Mouse (Mus musculus): ENCODE data around the gene Eif4e3. TPM values are rescaled to one million over a fixed set of nuclear protein-coding genes. Genes with fewer than 3 reads are reported as not detected.
A peak's percentile ranks its signal among the peaks of the same experiment; 100 is the strongest.

Gene Eif4e3
- total RNA-seq (2014; rRNA removed; ENCODE audit: low replicate concordance) (15.4 and 18.9 TPM in 2 replicates), polyA plus RNA-seq (2015; fragmentation: Nextera tagmentation; extraction: Ambion mirVana) (18.9 and 21.7 TPM in 2 replicates)

DNA sequence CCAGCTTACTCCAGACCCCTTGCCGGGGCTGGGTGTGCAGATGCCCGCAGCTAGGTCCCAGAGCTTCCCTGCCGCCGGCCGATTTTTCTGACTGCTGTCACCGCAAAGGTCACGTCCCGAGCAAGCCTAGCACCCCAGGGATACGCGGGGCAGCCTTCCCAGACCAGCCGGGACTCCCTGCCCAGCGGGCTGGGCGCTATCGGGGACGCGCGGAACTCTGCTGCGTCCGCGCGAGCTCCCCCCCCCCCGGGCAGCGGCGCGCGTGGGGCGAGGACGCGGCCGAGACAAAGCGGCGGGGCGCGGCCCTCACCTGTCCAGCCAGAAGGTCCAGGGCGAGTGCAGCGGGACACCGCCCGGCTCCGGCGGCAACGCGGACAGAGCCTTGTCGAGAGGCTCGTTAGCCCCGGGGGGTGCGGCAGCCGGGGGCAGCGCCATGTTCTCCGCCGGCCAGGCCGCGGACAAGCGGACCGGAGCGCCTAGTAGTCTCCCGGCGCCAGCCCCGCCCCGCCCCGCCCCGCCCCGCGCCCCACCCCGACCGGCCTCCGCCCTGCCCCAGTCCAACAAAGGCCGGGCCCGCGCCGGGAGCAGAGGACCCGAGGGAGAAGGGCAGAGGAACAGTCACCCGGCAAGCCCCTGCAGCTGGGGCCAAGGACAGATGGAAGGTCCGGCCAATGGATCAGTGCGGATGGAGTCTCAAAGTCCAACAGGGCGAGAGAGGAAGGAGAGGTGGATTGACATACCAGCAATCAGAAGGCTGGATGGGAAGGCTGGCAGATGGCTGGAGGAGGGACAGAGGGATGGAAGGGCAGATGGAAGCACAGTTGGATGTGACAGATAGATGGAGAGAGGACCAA, at the start of gene Eif4e3, which contains the start of gene Gm20696:
Gene Eif4e3, minus strand, starts transcription at position 454 of the 854 bp plus-strand sequence.
Gene Gm20696, minus strand, starts transcription at position 480 of the 854 bp plus-strand sequence.
- Histone ChIP-seq H3K4me3 (ENCODE audit: low read depth, low read length) (peak within 1 kb of the TSS; percentile 93), H3K27me3 (ENCODE audit: control insufficient read depth, insufficient read depth, low read length) (no peaks in the 10 kb centered on the region), H3K9me3 (replicated peaks; ENCODE audit: control insufficient read depth, low read length) (no peaks in the 10 kb centered on the region), H3K9ac (replicated peaks; ENCODE audit: low read depth, low read length) (peak within 1 kb of the TSS; percentile 90), H3K36me3 (replicated peaks; ENCODE audit: control insufficient read depth, insufficient read depth, low read length) (no peaks in the 10 kb centered on the region), H3K27ac (ENCODE audit: low read depth) (peak within 1 kb of the TSS; percentile 68), H3K4me1 (ENCODE audit: control insufficient read depth, insufficient read depth) (0 out of 2 replicates have a peak, but pooled peaks cover 8% of the 10 kb centered on the region), H3K4me2 (ENCODE audit: low read depth, low read length) (peak within 1 kb of the TSS; percentile 89)
- WGBS, result under 1% methylated on average over 30 of the region's 75 CpGs
- peak; percentile 46 for DNase-seq (ENCODE audit: low spot score)
- TF ChIP-seq CTCF (IDR thresholded peaks at IDR 0.05; ENCODE audit: low read depth), result no peak
- TF ChIP-seq EP300 (IDR thresholded peaks at IDR 0.05; ENCODE audit: low read depth), result no peak
- ATAC-seq (ENCODE audit: insufficient read depth, low read depth), result peak; percentile 87

DNA sequence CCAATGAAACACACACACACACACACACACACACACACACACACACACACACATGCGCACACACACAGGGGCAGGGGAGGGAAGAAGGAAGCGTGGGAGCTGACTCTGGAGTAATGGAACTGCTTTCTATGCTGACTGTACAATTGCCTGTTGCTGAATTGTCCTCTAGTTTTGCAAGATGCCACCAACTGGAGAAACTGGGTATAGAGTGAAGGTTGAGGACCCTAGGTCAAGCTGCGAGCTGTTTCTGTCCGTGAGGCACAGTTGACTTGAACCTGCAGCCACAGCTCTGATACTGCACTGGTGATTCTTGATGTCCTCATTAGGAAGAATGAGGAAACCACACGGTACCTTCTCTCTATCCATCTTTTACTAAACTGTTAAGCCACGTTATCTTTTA, 49.3 kb upstream of the Eif4e3 start:
- Histone ChIP-seq H3K4me1 (ENCODE audit: control insufficient read depth, insufficient read depth) (no peaks in the 10 kb centered on the region), H3K27me3 (ENCODE audit: control insufficient read depth, insufficient read depth, low read length) (0 out of 2 replicates have a peak, but pooled peaks cover 16% of the 10 kb centered on the region), H3K27ac (ENCODE audit: low read depth) (no peak overlapping the region), H3K4me3 (ENCODE audit: low read depth, low read length) (no peak overlapping the region), H3K9ac (replicated peaks; ENCODE audit: low read depth, low read length) (no peak overlapping the region), H3K4me2 (ENCODE audit: low read depth, low read length) (no peak overlapping the region), H3K36me3 (replicated peaks; ENCODE audit: control insufficient read depth, insufficient read depth, low read length) (no peaks in the 10 kb centered on the region), H3K9me3 (replicated peaks; ENCODE audit: control insufficient read depth, low read length) (no peaks in the 10 kb centered on the region)
- 48% methylated on average over 6 of the region's 6 CpGs for WGBS
- ATAC-seq (ENCODE audit: insufficient read depth, low read depth) (no peak), DNase-seq (ENCODE audit: low spot score) (no peak)
- TF ChIP-seq CTCF (IDR thresholded peaks at IDR 0.05; ENCODE audit: low read depth) (no peak), EP300 (IDR thresholded peaks at IDR 0.05; ENCODE audit: low read depth) (no peak)

DNA sequence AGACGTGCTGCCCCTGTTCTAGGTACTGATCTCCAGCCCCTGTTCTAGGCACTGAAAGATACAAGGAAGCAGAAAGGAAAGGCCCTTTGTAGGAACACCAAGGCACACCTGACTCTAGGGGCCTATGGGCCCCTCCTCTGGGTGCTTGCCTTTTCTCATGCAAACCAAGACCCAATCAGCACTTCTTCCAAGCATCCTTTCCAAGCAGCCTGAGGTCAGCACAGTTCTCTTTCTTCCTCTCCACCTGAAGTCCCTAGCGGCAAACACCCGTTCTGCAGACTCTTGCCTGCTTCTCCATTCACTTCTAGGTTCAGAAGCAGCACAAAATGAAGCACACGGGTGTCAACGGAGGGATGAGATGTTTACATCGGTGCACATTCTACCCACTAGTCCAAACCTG, 48.6 kb upstream of the Eif4e3 start:
- no peak for ATAC-seq (ENCODE audit: insufficient read depth, low read depth)
- Histone ChIP-seq H3K9ac (replicated peaks; ENCODE audit: low read depth, low read length) (no peak overlapping the region), H3K4me3 (ENCODE audit: low read depth, low read length) (no peak overlapping the region), H3K4me1 (ENCODE audit: control insufficient read depth, insufficient read depth) (no peaks in the 10 kb centered on the region), H3K27ac (ENCODE audit: low read depth) (no peak overlapping the region), H3K27me3 (ENCODE audit: control insufficient read depth, insufficient read depth, low read length) (0 out of 2 replicates have a peak, but pooled peaks cover 16% of the 10 kb centered on the region), H3K9me3 (replicated peaks; ENCODE audit: control insufficient read depth, low read length) (no peaks in the 10 kb centered on the region), H3K36me3 (replicated peaks; ENCODE audit: control insufficient read depth, insufficient read depth, low read length) (no peaks in the 10 kb centered on the region), H3K4me2 (ENCODE audit: low read depth, low read length) (no peak overlapping the region)
- DNase-seq (ENCODE audit: low spot score), result no peak
- TF ChIP-seq EP300 (IDR thresholded peaks at IDR 0.05; ENCODE audit: low read depth) (no peak), CTCF (IDR thresholded peaks at IDR 0.05; ENCODE audit: low read depth) (no peak)
- WGBS, result 45% methylated on average over 6 of the region's 6 CpGs

DNA sequence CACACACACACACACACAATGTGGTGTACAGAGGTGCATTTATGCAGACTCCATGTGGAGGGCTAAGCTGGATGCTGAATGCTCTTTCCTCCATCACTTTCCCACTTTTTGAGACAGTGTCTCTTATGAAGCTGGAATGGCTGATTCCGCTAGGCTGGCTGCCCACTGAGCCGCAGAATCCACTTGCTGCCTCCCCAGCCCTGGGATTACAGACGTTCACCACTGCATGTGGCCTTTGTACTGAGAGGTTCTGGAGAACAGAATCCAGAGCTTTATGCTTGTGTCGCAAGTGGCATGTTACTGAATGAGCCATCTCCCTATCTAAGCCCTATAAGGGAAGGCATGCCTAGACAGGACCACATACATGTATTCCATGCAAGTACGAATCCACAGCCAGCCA, 46.7 kb upstream of the Eif4e3 start:
- Histone ChIP-seq H3K4me3 (ENCODE audit: low read depth, low read length) (no peak overlapping the region), H3K4me1 (ENCODE audit: control insufficient read depth, insufficient read depth) (no peaks in the 10 kb centered on the region), H3K27ac (ENCODE audit: low read depth) (no peak overlapping the region), H3K27me3 (ENCODE audit: control insufficient read depth, insufficient read depth, low read length) (0 out of 2 replicates have a peak, but pooled peaks cover 13% of the 10 kb centered on the region), H3K36me3 (replicated peaks; ENCODE audit: control insufficient read depth, insufficient read depth, low read length) (no peaks in the 10 kb centered on the region), H3K9me3 (replicated peaks; ENCODE audit: control insufficient read depth, low read length) (no peaks in the 10 kb centered on the region), H3K9ac (replicated peaks; ENCODE audit: low read depth, low read length) (no peak overlapping the region), H3K4me2 (ENCODE audit: low read depth, low read length) (no peak overlapping the region)
- WGBS, result 87% methylated on average over 5 of the region's 5 CpGs
- ATAC-seq (ENCODE audit: insufficient read depth, low read depth) (no peak), DNase-seq (ENCODE audit: low spot score) (no peak)
- TF ChIP-seq CTCF (IDR thresholded peaks at IDR 0.05; ENCODE audit: low read depth) (no peak), EP300 (IDR thresholded peaks at IDR 0.05; ENCODE audit: low read depth) (no peak)

DNA sequence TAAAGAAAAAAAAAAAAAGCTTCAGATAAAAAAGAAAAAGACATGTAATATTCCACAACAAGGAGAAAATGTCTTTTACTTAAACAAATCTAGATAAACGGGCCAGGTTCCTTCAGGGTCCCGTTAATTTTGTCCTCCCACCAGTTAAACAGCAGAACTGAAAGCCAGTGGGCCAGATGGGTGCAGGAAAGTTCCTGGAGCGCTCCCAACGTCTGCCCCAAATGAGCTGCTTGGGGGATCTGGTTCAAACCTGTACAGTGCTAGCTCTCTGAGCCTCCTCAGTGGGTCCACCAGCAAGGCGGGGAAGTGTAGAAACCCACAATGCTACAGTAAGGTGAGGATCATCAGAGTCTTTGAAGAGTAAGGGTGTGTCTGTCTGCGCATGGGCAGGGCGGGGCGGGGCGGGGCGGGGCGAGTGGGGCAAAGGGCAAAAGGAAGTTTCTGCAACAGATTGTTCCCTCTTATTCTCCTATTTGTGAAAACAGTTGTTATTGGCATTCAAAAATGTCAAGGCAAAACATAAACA, 45.1 kb upstream of the Eif4e3 start:
- Histone ChIP-seq H3K36me3 (replicated peaks; ENCODE audit: control insufficient read depth, insufficient read depth, low read length) (no peaks in the 10 kb centered on the region), H3K4me3 (ENCODE audit: low read depth, low read length) (no peak overlapping the region), H3K4me2 (ENCODE audit: low read depth, low read length) (no peak overlapping the region), H3K4me1 (ENCODE audit: control insufficient read depth, insufficient read depth) (no peaks in the 10 kb centered on the region), H3K27me3 (ENCODE audit: control insufficient read depth, insufficient read depth, low read length) (0 out of 2 replicates have a peak, but pooled peaks cover 13% of the 10 kb centered on the region), H3K27ac (ENCODE audit: low read depth) (no peak overlapping the region), H3K9ac (replicated peaks; ENCODE audit: low read depth, low read length) (no peak overlapping the region), H3K9me3 (replicated peaks; ENCODE audit: control insufficient read depth, low read length) (no peaks in the 10 kb centered on the region)
- no peak for TF ChIP-seq CTCF (IDR thresholded peaks at IDR 0.05; ENCODE audit: low read depth)
- TF ChIP-seq EP300 (IDR thresholded peaks at IDR 0.05; ENCODE audit: low read depth), result no peak
- no peak for ATAC-seq (ENCODE audit: insufficient read depth, low read depth)
- no peak for DNase-seq (ENCODE audit: low spot score)
- 59% methylated on average over 11 of the region's 11 CpGs for WGBS
